Mouse (Mus musculus): Measurements from ENCODE around the gene Narf.

DNA sequence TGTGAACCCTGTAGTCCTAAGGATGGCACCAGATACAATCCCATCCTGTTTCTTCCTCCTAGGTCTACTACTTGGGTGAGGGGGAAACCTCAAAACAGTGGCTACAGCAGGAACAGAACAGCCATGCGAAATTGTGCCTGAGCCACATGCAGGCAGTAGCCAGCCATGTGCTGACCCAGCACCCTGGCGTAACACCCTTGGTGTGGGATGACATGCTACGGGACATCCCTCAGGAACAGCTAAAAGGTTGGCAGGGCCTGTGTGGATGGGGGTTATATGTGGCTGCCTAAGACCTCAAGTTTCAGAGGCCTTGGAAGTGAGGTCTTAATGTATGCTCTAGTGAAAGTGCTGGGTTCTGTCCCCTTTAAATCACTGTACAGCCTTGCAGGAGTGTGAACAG, 20.2 kb upstream of the Narf start:
- TF ChIP-seq CTCF (IDR thresholded peaks at IDR 0.05; ENCODE audit: low read depth) = no peak
- TF ChIP-seq EP300 (IDR thresholded peaks at IDR 0.05; ENCODE audit: low read depth) = no peak
